Mouse (Mus musculus): ENCODE results near the gene Tuba8.

DNA sequence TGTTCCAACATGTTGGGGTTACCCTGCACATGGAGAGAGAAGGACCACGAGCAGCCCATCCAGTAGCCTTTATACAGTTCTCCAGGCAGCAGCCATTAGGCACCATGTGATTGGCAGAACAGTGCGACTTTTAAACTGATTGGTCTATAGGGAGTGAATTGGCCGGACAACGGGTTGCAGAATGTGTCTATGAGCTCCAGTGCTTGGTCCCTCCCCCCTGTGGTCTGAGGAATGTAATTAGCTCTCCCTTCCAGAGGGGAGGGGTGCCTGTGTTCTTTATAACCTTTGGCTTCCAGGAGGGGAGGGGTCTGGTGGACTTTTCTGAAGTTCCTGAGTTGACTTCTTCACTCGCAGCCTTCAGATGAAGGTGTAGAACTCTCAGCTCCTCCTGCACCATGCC, 8.5 kb upstream of the Tuba8 start:
- TF ChIP-seq NANOG (IDR thresholded peaks at IDR 0.05; ENCODE audit: borderline replicate concordance, low read length): no peak
- no peak for TF ChIP-seq CTCF (conservative IDR thresholded peaks at IDR 0.05; ENCODE audit: low read length)
